Mouse (Mus musculus) gonadal fat pad, adult 2 months (tissue): ENCODE results near the gene Klhdc10. TPM values are rescaled to one million over a fixed set of nuclear protein-coding genes. Genes with fewer than 3 reads are reported as not detected.

ENCODE experiments used
- DNase-seq: peaks from one replicate; pipeline ENCODE4 v3.0.0-alpha.2; 2012; ENCODE audit warnings: low read depth
- polyA plus RNA-seq: library from polyadenylated mRNA; depleted of rRNA; stranded (reverse); fragments of >200 nt; gene quantifications from 2 replicates; pipeline ENCODE4 v1.2.3, GENCODE M21; 2012

Klhdc10 gene
- polyA plus RNA-seq, 1 experiment, result 34.6 TPM

- no peak for DNase-seq
Measured at GRCm38 (mm10) chr6:30402091-30402491, 423 bp downstream of the Klhdc10 start.

- no peak for DNase-seq
Measured at GRCm38 (mm10) chr6:30403465-30403864, 1.8 kb downstream of the Klhdc10 start.

GRCm38 (mm10) chr6:30404671-30405070 is 3.0 kb downstream of the Klhdc10 start:
- no peak for DNase-seq

- no peak for DNase-seq
Measured at GRCm38 (mm10) chr6:30408276-30408675, 6.6 kb downstream of the Klhdc10 start.

GRCm38 (mm10) chr6:30409399-30410093 is 7.9 kb downstream of the Klhdc10 start:
- no peak for DNase-seq

GRCm38 (mm10) chr6:30411311-30411710 is 9.6 kb downstream of the Klhdc10 start:
- DNase-seq, result no peak

- no peak for DNase-seq
Measured at GRCm38 (mm10) chr6:30416126-30416525, 14.5 kb downstream of the Klhdc10 start.

- no peak for DNase-seq
Measured at GRCm38 (mm10) chr6:30416801-30417200, 15.1 kb downstream of the Klhdc10 start.

GRCm38 (mm10) chr6:30432461-30433192 is 31.0 kb downstream of the Klhdc10 start:
- no peak for DNase-seq

- no peak for DNase-seq
Measured at GRCm38 (mm10) chr6:30436476-30436875, 34.8 kb downstream of the Klhdc10 start.

GRCm38 (mm10) chr6:30437054-30437453 is 35.4 kb downstream of the Klhdc10 start:
- no peak for DNase-seq

- no peak for DNase-seq
Measured at GRCm38 (mm10) chr6:30439576-30439975, 37.9 kb downstream of the Klhdc10 start.

GRCm38 (mm10) chr6:30456991-30457390 is 55.3 kb downstream of the Klhdc10 start:
- no peak for DNase-seq

- no peak for DNase-seq
Measured at GRCm38 (mm10) chr6:30458626-30459025, 57.0 kb downstream of the Klhdc10 start.

GRCm38 (mm10) chr6:30459056-30459747 is 57.5 kb downstream of the Klhdc10 start:
- no peak for DNase-seq

GRCm38 (mm10) chr6:30459811-30460749 is 58.4 kb downstream of the Klhdc10 start:
- DNase-seq, result no peak

- DNase-seq, result no peak
Measured at GRCm38 (mm10) chr6:30460750-30461446, 59.2 kb downstream of the Klhdc10 start.

GRCm38 (mm10) chr6:30461755-30462344 is 60.2 kb downstream of the Klhdc10 start:
- DNase-seq, result no peak

GRCm38 (mm10) chr6:30462822-30463221 is 61.2 kb downstream of the Klhdc10 start:
- peak; percentile 19 for DNase-seq

GRCm38 (mm10) chr6:30465586-30465985 is 63.9 kb downstream of the Klhdc10 start:
- DNase-seq, result no peak
